Mouse (Mus musculus) thymus, adult 2 months (tissue): ENCODE data around the gene Adamtsl2.

ENCODE experiments used
- CTCF ChIP-seq: fragments of 200-500 bp; IDR thresholded peaks from 2 replicates; pipeline ENCODE4 v1.5.1; 2012; ENCODE audit warnings: mild to moderate bottlenecking, control low read depth, low read length, moderate library complexity, borderline replicate concordance; ENCODE audit not compliant: control insufficient read depth, poor library complexity, insufficient read depth; ENCODE audit errors: extremely low read depth
- POLR2A ChIP-seq: fragments of 200-500 bp; IDR thresholded peaks from 2 replicates; pipeline ENCODE4 v1.6.1; 2012; ENCODE audit warnings: mild to moderate bottlenecking, low read length, control low read depth, moderate library complexity; ENCODE audit not compliant: control insufficient read depth, poor library complexity, insufficient read depth; ENCODE audit errors: extremely low read depth

GRCm38 (mm10) chr2:27044166-27044565 lies 35.0 kb upstream of the Adamtsl2 start:
- no peak for TF ChIP-seq CTCF
- TF ChIP-seq POLR2A: no peak
